ENCODE assay signal across 31 mouse cellular contexts in genomic region chr8:4753048-4753447, GRCm38 (mm10). TPM values are rescaled to one million over a fixed set of nuclear protein-coding genes. Genes with fewer than 3 reads are reported as not detected.
"Had no signal": no experiment of that assay in that cellular context is flagged by ENCODE, and none has a peak within 500 bp of the region (broad histone marks: within the 10 kb centered on the region; RNA-seq: fewer than 3 reads in every experiment).

No protein-coding gene starts in this region.

- ATAC-seq: liver, embryonic 12.5 days; liver, postnatal 0 days; lung, postnatal 0 days; midbrain, embryonic 13.5 days; midbrain, embryonic 15.5 days; midbrain, embryonic 16.5 days had no signal

- H3K36me3 ChIP-seq: limb, embryonic 15.5 days; midbrain, embryonic 15.5 days had no signal

- H3K9ac ChIP-seq: limb, embryonic 12.5 days; limb, embryonic 13.5 days; limb, embryonic 15.5 days; liver, embryonic 12.5 days; liver, embryonic 13.5 days; liver, embryonic 14.5 days; liver, embryonic 15.5 days; liver, postnatal 0 days; lung, embryonic 14.5 days; lung, embryonic 15.5 days; midbrain, embryonic 12.5 days; midbrain, embryonic 13.5 days; midbrain, embryonic 15.5 days had no signal

- DNase-seq: left cerebral cortex, postnatal 4 days; liver; liver, embryonic 13.5 days; liver, postnatal 0 days; lung, adult 18-20 months; lung, adult 2 months; lung, embryonic 14.5 days; lung, postnatal 10 days; lung, postnatal 14 days; lung, postnatal 36 days; lung, postnatal 4 days; midbrain, embryonic 14.5 days had no signal

- H3K9me3 ChIP-seq: limb, embryonic 10.5 days; limb, embryonic 12.5 days; limb, embryonic 13.5 days; limb, embryonic 15.5 days; liver, embryonic 12.5 days; liver, embryonic 13.5 days; liver, embryonic 15.5 days; lung, embryonic 15.5 days; megakaryocyte, embryonic 14.5 days; midbrain, embryonic 10.5 days; midbrain, embryonic 12.5 days; midbrain, embryonic 13.5 days; midbrain, embryonic 15.5 days had no signal

- H3K4me1 ChIP-seq: limb, embryonic 10.5 days; limb, embryonic 12.5 days; limb, embryonic 13.5 days; limb, embryonic 15.5 days; liver, embryonic 12.5 days; liver, embryonic 13.5 days; liver, embryonic 15.5 days; lung, embryonic 15.5 days; megakaryocyte, embryonic 14.5 days; midbrain, embryonic 10.5 days; midbrain, embryonic 12.5 days; midbrain, embryonic 13.5 days; midbrain, embryonic 15.5 days had no signal

- H3K27ac ChIP-seq: left cerebral cortex, adult 2 months; limb, embryonic 10.5 days; limb, embryonic 12.5 days; limb, embryonic 13.5 days; limb, embryonic 15.5 days; liver, embryonic 12.5 days; liver, embryonic 13.5 days; liver, embryonic 14.5 days; liver, embryonic 15.5 days; lung, embryonic 15.5 days; macrophage; midbrain, embryonic 10.5 days; midbrain, embryonic 12.5 days; midbrain, embryonic 13.5 days; midbrain, embryonic 15.5 days had no signal

- H3K4me3 ChIP-seq: left cerebral cortex, adult 2 months; limb, embryonic 10.5 days; limb, embryonic 12.5 days; limb, embryonic 13.5 days; limb, embryonic 15.5 days; liver, embryonic 12.5 days; liver, embryonic 13.5 days; liver, embryonic 15.5 days; lung, embryonic 15.5 days; megakaryocyte, embryonic 14.5 days; midbrain, embryonic 10.5 days; midbrain, embryonic 12.5 days; midbrain, embryonic 13.5 days; midbrain, embryonic 15.5 days; myocyte had no signal

- H3K27me3 ChIP-seq: limb, embryonic 12.5 days; limb, embryonic 13.5 days; limb, embryonic 15.5 days; liver, embryonic 12.5 days; liver, embryonic 13.5 days; liver, embryonic 15.5 days; lung, embryonic 15.5 days; megakaryocyte, embryonic 14.5 days; midbrain, embryonic 12.5 days; midbrain, embryonic 13.5 days; midbrain, embryonic 15.5 days had no signal

RNA-seq across cellular contexts. Expression of gene Shcbp1, which starts 26.3 kb away (rescaled TPM):
- polyA plus RNA-seq: liver, adult 2 months had no signal
